Mouse (Mus musculus) fat pad, adult 2 months (tissue): ENCODE measurements at regions not wholly inside any gene's neighbourhood (a gene's known extent, or its start where the extent isn't known, plus 50 kb on each side); places are given as distances from the start of the nearest gene placed in this dataset.
A peak's percentile ranks its signal among the peaks of the same experiment; 100 is the strongest.
"Not testable (repeated sequence)": the region's sequence is repeated elsewhere in the genome, so short reads cannot be mapped to it uniquely, and the experiment has no call there.

Source experiments
- DNase-seq: peaks from one replicate; pipeline ENCODE4 v3.0.0-alpha.2; 2011; ENCODE audit warnings: low read depth, low spot score; ENCODE audit errors: extremely low read depth

- DNase-seq: no peak
Measured at GRCm38 (mm10) chr3:15009747-15010146, 123.7 kb downstream of the Car2 start.

DNA sequence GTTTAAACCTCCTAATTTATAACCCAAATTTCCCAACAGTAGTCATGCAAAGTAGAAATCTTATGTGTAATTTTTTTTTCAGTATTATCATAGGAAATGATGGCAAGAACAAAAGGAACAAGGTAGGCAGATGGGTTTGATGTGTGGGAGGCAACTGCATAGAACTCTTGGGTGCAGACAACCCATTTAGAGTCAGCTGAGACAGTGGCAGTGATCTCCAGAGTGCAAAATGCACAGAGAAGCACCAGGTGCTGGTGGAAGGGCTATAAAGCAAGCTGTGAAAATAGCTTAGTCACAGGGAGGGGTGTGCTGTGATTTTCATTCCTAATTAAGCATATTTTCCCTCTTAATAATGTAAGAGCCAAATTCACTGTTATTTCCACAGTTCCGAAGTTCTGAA lies 130.5 kb downstream of the Car2 start:
- no peak for DNase-seq

- no peak for DNase-seq
Measured at GRCm38 (mm10) chr3:15022773-15023172, 136.7 kb downstream of the Car2 start.

DNA sequence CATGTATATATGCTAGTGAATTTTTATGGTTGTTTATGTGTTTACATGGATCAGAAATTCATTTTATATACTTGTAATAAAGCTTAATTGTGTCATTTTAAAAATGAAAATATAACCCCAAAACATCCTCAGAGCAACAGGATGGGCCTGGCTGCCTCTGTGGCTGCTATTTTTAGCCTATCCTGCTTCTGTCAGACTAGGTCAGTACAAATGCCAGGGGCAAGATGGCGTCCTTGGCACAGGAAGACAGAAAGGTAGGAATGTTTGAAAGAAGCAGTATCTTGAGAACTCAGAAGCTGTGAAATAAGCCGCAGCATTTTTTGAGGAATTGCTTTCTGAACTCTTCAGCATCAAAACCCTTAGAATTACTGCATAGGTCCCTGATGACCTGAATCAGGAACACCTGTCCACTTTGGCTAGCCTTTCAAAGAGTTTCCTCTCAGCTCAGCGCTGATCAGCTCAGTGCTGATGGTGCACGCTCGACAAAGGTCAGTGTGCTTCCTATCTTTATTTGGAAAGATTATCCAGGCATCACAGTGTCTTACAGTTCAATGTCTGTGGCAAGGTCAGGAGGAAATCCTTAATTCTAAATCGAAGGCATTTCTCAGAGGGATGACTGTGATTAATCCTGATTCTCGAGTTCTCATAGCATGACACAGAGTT lies 154.9 kb downstream of the Car2 start:
- DNase-seq: no peak

DNA sequence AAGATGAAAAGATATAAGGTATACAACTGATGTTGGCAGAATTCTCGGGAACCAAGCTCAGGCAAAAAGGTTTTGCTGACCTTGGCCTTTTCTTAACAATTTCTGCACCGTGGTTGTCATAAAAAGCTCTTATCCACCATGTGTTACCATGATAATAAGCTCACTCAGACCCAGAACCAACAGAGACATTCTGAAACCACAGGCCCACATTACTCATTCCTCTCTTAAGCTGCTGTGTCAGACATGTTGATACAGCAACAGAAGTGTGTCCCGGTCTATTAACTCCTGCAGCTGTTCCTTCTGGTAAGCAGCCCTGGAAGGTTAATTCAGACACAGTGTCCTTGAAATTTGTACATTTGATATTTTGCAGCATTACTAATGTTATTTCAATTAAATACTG lies 167.9 kb downstream of the Car2 start:
- DNase-seq: no peak

DNA sequence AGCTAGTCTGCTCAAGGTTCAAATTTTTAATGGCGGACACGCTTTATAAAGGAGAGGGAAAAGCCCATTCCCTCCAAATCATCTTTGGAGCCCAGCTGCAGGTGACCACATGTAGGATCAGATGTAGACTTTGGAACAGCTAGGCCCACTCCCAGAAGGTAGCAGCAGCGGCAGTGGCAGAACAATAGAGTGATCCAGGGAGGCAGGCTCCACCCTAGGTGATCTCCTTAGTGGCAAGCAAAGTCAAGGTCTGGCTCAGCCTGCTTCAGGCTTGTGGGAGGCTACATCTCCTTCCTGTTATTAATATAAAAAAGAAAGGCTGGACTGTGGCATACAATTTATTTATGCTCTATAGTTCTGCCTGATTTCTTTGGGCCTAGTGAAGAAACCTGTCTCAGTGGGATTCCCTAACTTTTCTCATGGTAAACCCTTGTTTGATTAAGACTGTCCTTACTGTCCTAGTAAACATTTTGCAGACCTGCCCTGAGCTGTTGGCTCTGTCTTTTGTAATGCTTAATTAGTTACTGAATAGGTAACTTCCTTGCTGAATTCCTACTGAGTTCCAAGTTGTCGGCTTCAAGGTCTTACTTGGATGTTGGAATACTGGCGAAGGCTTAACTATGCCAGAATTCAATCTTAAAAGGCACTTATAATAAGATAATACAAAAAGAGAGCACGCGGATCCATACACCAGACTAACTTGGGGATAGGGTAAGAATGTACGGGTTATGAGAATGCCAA lies 169.6 kb downstream of the Car2 start:
- not testable (repeated sequence) for DNase-seq

- DNase-seq: not testable (repeated sequence)
Measured at GRCm38 (mm10) chr3:15056788-15057585, 170.9 kb downstream of the Car2 start.

GRCm38 (mm10) chr3:15065681-15066080 lies 179.6 kb downstream of the Car2 start:
- peak; percentile 70 for DNase-seq

DNA sequence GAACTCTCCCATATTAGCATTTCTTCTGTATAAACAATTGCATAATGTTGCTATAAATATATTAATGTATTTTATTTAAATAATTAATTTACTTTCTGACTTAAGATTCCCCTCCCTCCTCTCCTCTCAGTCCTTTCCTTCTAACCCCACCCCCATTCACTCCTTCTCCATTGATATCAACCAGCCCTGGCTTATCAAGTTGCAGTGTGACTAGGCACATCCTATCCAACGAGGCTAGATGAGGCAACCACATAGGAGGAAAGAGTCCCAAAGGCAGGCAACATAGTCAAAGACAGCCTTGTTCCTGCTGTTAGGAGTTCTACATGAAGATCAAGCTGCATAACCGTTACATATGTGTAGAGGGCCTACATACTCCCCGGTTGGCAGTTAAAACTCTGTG lies 182.2 kb downstream of the Car2 start:
- DNase-seq: no peak

GRCm38 (mm10) chr3:15071030-15071883 lies 185.2 kb downstream of the Car2 start:
- DNase-seq: no peak

- DNase-seq: no peak
Measured at GRCm38 (mm10) chr3:15073405-15073804, 187.3 kb downstream of the Car2 start.

GRCm38 (mm10) chr3:15073847-15074246 lies 187.8 kb downstream of the Car2 start:
- DNase-seq: no peak

DNA sequence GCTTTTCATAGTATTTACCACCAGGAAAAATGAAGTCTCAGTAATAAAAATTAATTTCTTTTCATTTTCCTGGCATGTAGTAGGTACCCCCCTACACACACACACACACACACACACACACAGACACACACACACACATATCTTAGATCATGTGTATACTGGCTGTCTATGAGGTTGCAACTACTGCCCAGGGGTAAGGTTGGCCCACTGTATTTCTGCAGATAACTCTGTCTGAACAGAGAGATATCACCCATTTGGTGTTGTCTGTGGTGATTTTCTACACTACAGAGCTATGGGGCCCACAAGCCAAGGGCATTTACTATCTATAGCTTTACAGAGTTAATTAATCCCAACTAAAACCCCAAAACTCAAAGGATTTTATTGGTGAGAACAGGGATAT lies 188.9 kb downstream of the Car2 start:
- no peak for DNase-seq

DNA sequence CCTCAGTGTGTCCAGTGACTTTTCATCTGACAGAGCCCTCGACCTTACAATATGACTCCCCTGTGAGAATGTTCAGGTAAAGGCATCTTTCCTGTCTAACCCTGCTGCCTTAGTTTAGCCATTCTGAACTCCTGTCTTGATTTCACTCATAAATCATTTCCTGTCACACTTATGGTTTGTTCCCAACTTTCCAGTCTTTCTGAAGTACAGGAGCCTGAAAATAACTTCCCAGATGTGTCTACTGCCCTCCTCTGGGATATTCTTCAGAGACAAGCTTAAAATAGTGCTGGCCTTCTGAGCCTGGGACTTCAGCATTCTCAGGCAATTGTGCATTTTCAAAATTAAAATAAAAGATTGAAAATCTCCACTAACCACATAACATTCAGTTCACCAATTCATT lies 204.1 kb downstream of the Car2 start:
- no peak for DNase-seq

DNA sequence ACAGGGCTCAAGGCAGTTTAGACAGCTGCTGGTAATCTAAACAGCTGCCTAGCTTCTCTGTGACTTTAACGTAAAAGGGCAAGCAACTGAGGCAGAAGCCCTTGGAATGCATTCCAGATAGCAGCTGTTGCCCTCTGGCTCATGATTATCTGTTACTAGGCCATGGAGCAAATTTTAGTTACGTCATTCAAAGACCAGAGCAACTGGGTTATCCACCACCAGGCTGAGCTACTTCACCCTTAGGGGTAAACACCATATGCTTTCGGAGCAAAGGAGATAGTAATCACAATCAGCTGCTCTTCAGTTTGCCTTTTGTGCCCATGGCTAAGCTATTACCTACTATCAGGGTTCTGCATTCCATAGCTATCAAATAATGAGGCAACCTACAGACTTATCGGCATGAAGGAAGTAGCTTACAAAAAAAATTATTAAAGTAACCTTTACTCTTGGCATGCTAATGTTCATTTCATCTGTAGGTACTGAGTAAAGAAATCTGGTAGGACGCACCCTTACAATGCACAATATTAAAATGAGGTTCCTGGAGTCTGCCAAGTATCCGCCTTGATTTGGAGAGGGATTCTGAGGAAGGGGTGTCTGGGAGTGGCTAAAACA lies 212.2 kb downstream of the Car2 start:
- no peak for DNase-seq

- DNase-seq: no peak
Measured at GRCm38 (mm10) chr3:15098981-15099380, 212.9 kb downstream of the Car2 start.

GRCm38 (mm10) chr3:15105627-15106026 lies 219.6 kb downstream of the Car2 start:
- no peak for DNase-seq

DNA sequence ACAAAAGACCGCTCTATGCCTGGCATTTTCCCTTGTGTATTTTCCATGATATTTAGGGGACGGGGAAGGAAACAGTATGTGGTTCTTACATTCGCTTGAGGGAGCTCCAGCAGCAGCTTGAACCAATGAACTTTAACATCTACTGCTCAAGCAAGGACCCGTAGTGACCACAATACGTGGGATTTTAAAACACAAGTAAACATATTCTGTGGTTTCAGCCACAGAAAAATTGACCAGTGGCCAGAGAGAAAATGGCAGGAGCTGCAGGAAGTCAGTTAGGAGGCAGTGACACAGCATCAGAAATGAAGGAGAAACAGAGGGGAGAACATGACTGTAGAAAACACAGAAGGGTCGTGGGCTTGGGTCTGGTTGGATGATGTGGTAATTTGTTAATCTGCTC lies 220.2 kb downstream of the Car2 start:
- no peak for DNase-seq

- no peak for DNase-seq
Measured at GRCm38 (mm10) chr3:15107301-15107700, 221.2 kb downstream of the Car2 start.

- DNase-seq: no peak
Measured at GRCm38 (mm10) chr3:15108239-15108934, 222.3 kb downstream of the Car2 start.
